Mouse (Mus musculus) heart, postnatal 0 days (tissue): ENCODE results near the gene Slc9a9.

Experiments used
- CTCF ChIP-seq: IDR thresholded peaks from 2 replicates; pipeline ENCODE4 v1.5.1; 2016; ENCODE audit warnings: antibody characterized with exemption, control low read depth, low read depth
- EP300 ChIP-seq: IDR thresholded peaks from 2 replicates; pipeline ENCODE4 v1.6.1; 2016; ENCODE audit warnings: antibody characterized with exemption, low read depth

- TF ChIP-seq CTCF = no peak
- no peak for TF ChIP-seq EP300
These were observed 90.2 kb downstream of the Slc9a9 start for GRCm38 (mm10) chr9:94759904-94760303.
